Mouse (Mus musculus) limb, embryonic 11.5 days (tissue): Measurements from ENCODE around the gene Vegfc. TPM values are rescaled to one million over a fixed set of nuclear protein-coding genes. Genes with fewer than 3 reads are reported as not detected.

Source experiments
- ATAC-seq: fragments of 200-750 bp; cut with Nextera tagmentation; 2 replicates; pipeline ENCODE4 v1.8.0; 2017; ENCODE audit warnings: low read depth; ENCODE audit not compliant: insufficient number of reproducible peaks, low FRiP score, low TSS enrichment
- DNase-seq: peaks from one replicate; pipeline ENCODE4 v3.0.0-alpha.2; 2015; ENCODE audit warnings: low spot score
- H3K27ac ChIP-seq: fragments of 300-500 bp; sonication (generic); replicated peaks from 2 replicates; pipeline ENCODE4 v1.5.1; 2014; ENCODE audit warnings: low read depth, mild to moderate bottlenecking, low read length
- H3K27me3 ChIP-seq: fragments of 300-500 bp; sonication (generic); 2 replicates; pipeline ENCODE4 v1.6.1; 2014; ENCODE audit warnings: mild to moderate bottlenecking, low read length, mixed read lengths; ENCODE audit not compliant: control insufficient read depth, insufficient read depth
- H3K36me3 ChIP-seq: fragments of 300-500 bp; sonication (generic); 2 replicates; pipeline ENCODE4 v1.6.1; 2014; ENCODE audit warnings: mild to moderate bottlenecking, low read length, moderate library complexity, mixed read lengths; ENCODE audit not compliant: control insufficient read depth, insufficient read depth
- H3K4me1 ChIP-seq: fragments of 300-500 bp; sonication (generic); 2 replicates; pipeline ENCODE4 v1.6.1; 2014; ENCODE audit warnings: low read length, mixed read lengths; ENCODE audit not compliant: control insufficient read depth, insufficient read depth
- H3K4me2 ChIP-seq: fragments of 300-500 bp; sonication (generic); 2 replicates; pipeline ENCODE4 v1.6.1; 2014; ENCODE audit warnings: low read depth, mild to moderate bottlenecking, moderate library complexity; ENCODE audit not compliant: severe bottlenecking
- H3K4me3 ChIP-seq: fragments of 300-500 bp; sonication (generic); 2 replicates; pipeline ENCODE4 v1.5.1; 2014; ENCODE audit warnings: low read depth, low read length
- H3K9ac ChIP-seq: fragments of 300-500 bp; sonication (generic); 2 replicates; pipeline ENCODE4 v1.6.1; 2014; ENCODE audit warnings: mild to moderate bottlenecking, low read length
- H3K9me3 ChIP-seq: fragments of 300-500 bp; sonication (generic); 2 replicates; pipeline ENCODE4 v1.6.1; 2016; ENCODE audit warnings: low read length; ENCODE audit not compliant: control insufficient read depth
- WGBS: fragments of 180-500 bp; shearing (Covaris S2); extraction: QIAGEN DNeasy Blood & Tissue Kit; methylation state at CpG from one replicate; pipeline ENCODE4 v1.1.7; 2014; 5-methylcytosine and 5-hydroxymethylcytosine counted together
- polyA plus RNA-seq: library from polyadenylated mRNA; unstranded; fragments of >200 nt; fragmentation: Nextera tagmentation; extraction: Ambion mirVana; gene quantifications from 2 replicates; pipeline ENCODE4 v1.2.1, GENCODE M21; 2014

Gene Vegfc
- polyA plus RNA-seq, 1 experiment from 2014 or later, result 8.8 TPM

DNA sequence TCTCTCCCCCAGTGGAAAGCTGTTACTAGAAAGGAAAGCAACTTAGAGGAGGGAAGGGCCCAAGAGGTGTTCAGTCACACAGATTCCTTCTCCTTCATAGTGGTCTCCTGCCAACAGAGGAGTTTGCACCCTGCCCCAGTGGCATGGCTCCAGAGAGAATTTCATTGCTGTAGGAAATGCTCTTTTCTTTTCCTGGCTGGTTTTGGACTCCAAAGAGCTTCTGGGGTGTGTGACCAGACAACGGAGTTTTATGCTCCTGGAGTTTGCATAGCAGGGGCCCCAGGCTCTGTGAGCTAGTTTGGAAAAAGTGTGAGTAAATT lies 675 bp downstream of the Vegfc start:
- no peak for ATAC-seq
- Histone ChIP-seq H3K4me3 (peak overlapping the region; percentile 75), H3K9ac (no peak overlapping the region; the same call in none of the 2 replicates), H3K36me3 (no peaks in the 10 kb centered on the region), H3K9me3 (no peaks in the 10 kb centered on the region), H3K4me2 (peak overlapping the region; percentile 79), H3K27me3 (no peaks in the 10 kb centered on the region), H3K27ac (no peak overlapping the region), H3K4me1 (0 out of 2 replicates have a peak, but pooled peaks cover 5% of the 10 kb centered on the region)
- 3% methylated on average over 1 of the region's 1 CpGs for WGBS
- peak; percentile 41 for DNase-seq

DNA sequence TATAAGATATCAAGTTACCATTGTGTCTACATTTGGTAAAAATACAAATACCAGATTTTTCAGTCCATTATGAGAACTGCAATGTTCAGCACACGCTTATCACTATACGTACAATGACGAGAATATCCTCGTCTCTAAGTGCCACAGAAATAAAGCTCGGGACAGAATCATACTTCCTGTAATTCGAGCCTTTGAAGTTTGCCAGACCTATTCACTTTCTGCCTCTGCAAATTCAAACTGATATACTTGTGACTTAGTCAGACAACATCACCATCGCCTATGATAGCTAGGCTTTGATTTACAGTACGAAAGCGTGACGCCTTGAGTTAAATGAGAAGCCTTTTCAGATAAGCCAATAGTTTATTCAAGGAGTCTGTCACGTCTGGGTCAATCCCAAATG lies 1.6 kb downstream of the Vegfc start:
- Histone ChIP-seq H3K27me3 (no peaks in the 10 kb centered on the region), H3K36me3 (no peaks in the 10 kb centered on the region), H3K4me1 (0 out of 2 replicates have a peak, but pooled peaks cover 5% of the 10 kb centered on the region), H3K27ac (no peak overlapping the region), H3K9ac (no peak overlapping the region), H3K4me3 (0 out of 2 replicates have a peak overlapping the region, but pooled peaks have one; percentile 6), H3K4me2 (peak overlapping the region; percentile 13), H3K9me3 (no peaks in the 10 kb centered on the region)
- 20% methylated on average over 11 of the region's 11 CpGs for WGBS
- ATAC-seq (no peak), DNase-seq (no peak)

DNA sequence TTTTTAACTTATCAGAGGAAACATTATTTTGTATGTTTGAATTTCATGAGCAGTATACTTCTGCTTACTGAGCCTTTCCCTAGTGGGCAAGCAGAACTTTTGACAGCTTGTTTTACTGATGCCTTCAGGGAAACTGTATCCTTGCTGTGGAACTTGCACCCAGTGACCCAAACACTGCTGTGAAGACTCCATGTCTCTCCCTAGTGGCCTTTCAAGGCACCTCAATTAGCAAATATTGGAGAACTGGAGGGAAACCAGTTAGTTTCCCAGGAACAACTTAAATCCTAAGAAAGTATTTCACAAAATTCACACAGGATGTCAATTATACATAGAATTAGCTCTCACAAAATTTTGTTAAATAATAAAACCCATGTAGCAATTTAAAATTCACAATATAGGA lies 2.2 kb downstream of the Vegfc start:
- no peak overlapping the region for H3K9ac ChIP-seq
- DNase-seq (no peak), ATAC-seq (no peak)
- H3K27me3 ChIP-seq, result no peaks in the 10 kb centered on the region
- H3K27ac ChIP-seq, result no peak overlapping the region
- H3K36me3 ChIP-seq, result no peaks in the 10 kb centered on the region
- H3K9me3 ChIP-seq, result no peaks in the 10 kb centered on the region
- no peak overlapping the region for H3K4me3 ChIP-seq
- 0 out of 2 replicates have a peak, but pooled peaks cover 5% of the 10 kb centered on the region for H3K4me1 ChIP-seq
- H3K4me2 ChIP-seq, result no peak overlapping the region

DNA sequence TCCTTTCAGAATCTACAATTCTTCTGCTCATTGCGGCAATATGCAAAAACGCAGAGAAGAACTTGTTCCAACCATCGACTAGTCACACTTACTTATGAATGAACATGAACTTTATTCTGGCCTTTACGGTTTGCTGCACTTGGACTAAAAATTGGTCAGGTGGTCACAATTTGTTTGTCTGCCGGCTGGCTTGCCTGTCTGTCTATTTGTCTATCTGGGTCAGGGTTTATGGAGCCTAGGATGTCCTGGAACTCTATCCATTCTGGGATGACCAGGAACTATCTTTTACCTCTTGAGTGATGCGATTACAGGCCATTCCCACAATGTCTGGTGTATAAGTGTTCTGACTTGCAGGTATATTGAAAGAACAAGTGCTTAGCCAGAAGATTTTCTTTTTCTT lies 8.5 kb downstream of the Vegfc start:
- Histone ChIP-seq H3K36me3 (no peaks in the 10 kb centered on the region), H3K27me3 (no peaks in the 10 kb centered on the region), H3K9me3 (no peaks in the 10 kb centered on the region), H3K9ac (no peak overlapping the region), H3K4me2 (no peak overlapping the region), H3K4me3 (no peak overlapping the region), H3K27ac (no peak overlapping the region), H3K4me1 (no peaks in the 10 kb centered on the region)
- no peak for ATAC-seq
- 92% methylated on average over 6 of the region's 6 CpGs for WGBS
- DNase-seq, result no peak

DNA sequence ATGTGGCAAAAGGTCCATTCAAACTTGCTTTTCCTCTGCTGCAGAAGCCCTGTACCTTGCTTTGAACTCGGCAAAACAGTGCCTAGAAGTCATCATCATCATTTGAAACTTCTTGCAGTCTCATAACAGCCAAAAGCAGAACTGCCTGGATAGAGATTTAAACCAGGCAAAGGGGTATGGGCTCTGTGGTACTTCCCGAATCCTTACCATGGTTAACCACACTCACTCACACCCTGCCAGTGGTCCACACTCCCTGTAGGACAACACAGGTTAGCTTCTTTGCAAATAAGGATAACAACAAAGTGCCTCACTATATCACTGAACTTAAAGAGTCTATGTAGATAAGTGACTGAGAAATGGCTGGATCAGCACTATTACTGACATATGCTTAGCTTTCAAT lies 9.7 kb downstream of the Vegfc start:
- H3K9me3 ChIP-seq, result no peaks in the 10 kb centered on the region
- no peak overlapping the region for H3K27ac ChIP-seq
- no peak overlapping the region for H3K4me2 ChIP-seq
- no peak overlapping the region for H3K4me3 ChIP-seq
- H3K36me3 ChIP-seq, result no peaks in the 10 kb centered on the region
- DNase-seq, result no peak
- no peak overlapping the region for H3K9ac ChIP-seq
- no peaks in the 10 kb centered on the region for H3K4me1 ChIP-seq
- WGBS, result 84% methylated on average over 2 of the region's 2 CpGs
- no peak for ATAC-seq
- no peaks in the 10 kb centered on the region for H3K27me3 ChIP-seq

DNA sequence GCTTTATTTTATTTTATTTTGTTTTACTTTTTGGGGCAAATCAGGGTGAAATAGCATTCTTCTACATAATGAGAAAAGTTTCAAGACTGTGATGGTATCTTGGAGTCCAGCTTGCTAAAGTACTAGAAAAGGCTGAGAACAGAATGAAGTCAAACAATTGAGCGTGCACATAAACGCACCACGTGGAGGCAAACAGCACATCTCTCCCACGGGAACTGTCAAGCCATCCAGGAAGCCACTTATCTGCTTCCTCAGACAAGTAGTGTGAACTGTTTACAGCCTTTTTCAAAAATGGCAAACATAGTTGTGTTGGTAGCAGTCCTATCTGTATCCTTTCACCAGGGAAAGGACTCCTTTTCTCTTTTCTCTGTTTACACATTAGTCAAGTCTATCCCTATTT lies 11.8 kb downstream of the Vegfc start:
- no peaks in the 10 kb centered on the region for H3K36me3 ChIP-seq
- no peak overlapping the region for H3K4me3 ChIP-seq
- H3K9me3 ChIP-seq, result no peaks in the 10 kb centered on the region
- H3K27me3 ChIP-seq, result no peaks in the 10 kb centered on the region
- 71% methylated on average over 4 of the region's 4 CpGs for WGBS
- DNase-seq, result no peak
- no peak overlapping the region for H3K27ac ChIP-seq
- H3K4me2 ChIP-seq, result no peak overlapping the region
- ATAC-seq, result no peak
- H3K9ac ChIP-seq, result no peak overlapping the region
- no peaks in the 10 kb centered on the region for H3K4me1 ChIP-seq

DNA sequence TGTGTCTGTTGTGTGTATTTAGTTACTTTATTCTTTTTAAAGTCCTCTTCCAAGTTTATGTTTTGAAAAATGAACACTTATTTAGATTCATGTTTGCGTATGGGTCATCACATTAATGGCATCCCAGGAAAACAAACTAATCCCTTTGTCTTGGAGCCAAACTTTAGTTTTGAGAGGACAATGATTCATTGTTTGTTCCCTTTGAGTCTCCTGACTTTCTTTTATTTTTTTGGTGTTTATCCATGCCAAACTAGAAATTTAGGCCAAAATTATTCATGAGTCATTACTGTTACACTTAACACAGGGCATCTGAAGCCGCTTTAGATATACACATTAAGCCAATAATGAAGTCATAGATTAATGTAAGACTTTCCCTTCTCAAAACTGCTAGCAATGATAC lies 12.5 kb downstream of the Vegfc start:
- DNase-seq (no peak), ATAC-seq (no peak)
- no peaks in the 10 kb centered on the region for H3K27me3 ChIP-seq
- H3K4me1 ChIP-seq, result no peaks in the 10 kb centered on the region
- 95% methylated on average over 2 of the region's 2 CpGs for whole genome bisulfite sequencing
- no peak overlapping the region for H3K4me2 ChIP-seq
- no peak overlapping the region for H3K4me3 ChIP-seq
- H3K36me3 ChIP-seq, result no peaks in the 10 kb centered on the region
- no peak overlapping the region for H3K27ac ChIP-seq
- H3K9ac ChIP-seq, result no peak overlapping the region
- H3K9me3 ChIP-seq, result no peaks in the 10 kb centered on the region

DNA sequence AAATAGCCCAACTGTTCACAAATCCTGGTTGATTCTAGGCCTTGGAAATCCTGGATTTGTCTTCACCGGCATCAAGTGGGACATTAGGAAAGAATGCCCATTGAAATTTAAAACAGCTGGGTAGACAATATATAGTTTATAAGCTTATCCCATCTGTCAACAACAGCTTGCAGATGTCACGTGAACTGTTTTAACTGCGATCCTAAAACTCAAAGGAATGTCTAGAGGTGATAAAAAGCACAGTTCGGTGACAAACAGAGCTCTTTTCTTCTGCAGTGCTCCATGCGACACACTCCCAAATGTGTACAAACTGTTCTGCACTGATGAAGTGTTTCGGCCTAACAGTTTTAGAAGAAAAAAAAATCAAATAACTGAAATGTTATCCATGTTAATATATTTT lies 22.7 kb downstream of the Vegfc start:
- Histone ChIP-seq H3K27me3 (no peaks in the 10 kb centered on the region), H3K4me3 (no peak overlapping the region), H3K4me2 (no peak overlapping the region), H3K9ac (no peak overlapping the region), H3K27ac (no peak overlapping the region), H3K4me1 (no peaks in the 10 kb centered on the region), H3K36me3 (no peaks in the 10 kb centered on the region), H3K9me3 (no peaks in the 10 kb centered on the region)
- WGBS, result 24% methylated on average over 6 of the region's 6 CpGs
- DNase-seq (no peak), ATAC-seq (no peak; the same call in 1 of the 2 replicates)

DNA sequence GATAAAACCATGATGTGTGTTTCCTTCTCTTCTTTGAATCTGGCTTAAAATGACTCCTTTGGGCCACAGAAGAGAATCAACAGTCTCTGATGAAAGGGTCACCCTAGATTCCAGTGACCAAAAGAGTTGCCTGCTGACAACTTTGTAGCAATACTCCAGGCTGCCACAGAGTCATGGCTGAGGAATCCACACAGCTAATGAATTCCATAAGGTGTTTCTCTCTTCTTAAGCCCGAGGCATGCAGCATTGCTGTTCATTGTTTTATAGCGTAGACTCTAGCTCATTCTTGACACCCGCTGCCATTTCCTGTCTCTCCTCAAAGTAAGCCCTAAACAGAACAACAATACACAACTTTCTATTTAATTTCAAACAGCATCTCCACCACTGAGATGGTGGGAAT lies 37.2 kb downstream of the Vegfc start:
- Histone ChIP-seq H3K4me3 (no peak overlapping the region), H3K9ac (no peak overlapping the region), H3K4me2 (no peak overlapping the region), H3K27ac (no peak overlapping the region), H3K27me3 (no peaks in the 10 kb centered on the region), H3K9me3 (no peaks in the 10 kb centered on the region), H3K4me1 (0 out of 2 replicates have a peak, but pooled peaks cover 5% of the 10 kb centered on the region), H3K36me3 (no peaks in the 10 kb centered on the region)
- peak; percentile 35; the same call in 1 of the 2 replicates for ATAC-seq
- peak; percentile 30 for DNase-seq
- WGBS, result 5% methylated on average over 3 of the region's 3 CpGs
